Mouse (Mus musculus) intestine, embryonic 14.5 days (tissue): Measurements from ENCODE around the gene Gm20696. TPM values are rescaled to one million over a fixed set of nuclear protein-coding genes. Genes with fewer than 3 reads are reported as not detected.

Experiments used
- ATAC-seq: fragments of 200-750 bp; cut with Nextera tagmentation; replicated peaks from 2 replicates; pipeline ENCODE4 v1.8.0; 2017; ENCODE audit warnings: low read depth, moderate number of reproducible peaks, moderate TSS enrichment, moderate library complexity; ENCODE audit not compliant: low FRiP score, low TSS enrichment
- DNase-seq: peaks from one replicate; pipeline ENCODE4 v3.0.0-alpha.2; 2018; ENCODE audit warnings: low spot score
- H3K27ac ChIP-seq: fragments of 300-500 bp; sonication (generic); 2 replicates; pipeline ENCODE4 v1.5.1; 2014; ENCODE audit warnings: low read depth, mild to moderate bottlenecking, control low read depth
- H3K27me3 ChIP-seq: fragments of 300-500 bp; sonication (generic); replicated peaks from 2 replicates; pipeline ENCODE4 v1.6.1; 2014; ENCODE audit warnings: low read length, control low read depth; ENCODE audit not compliant: control insufficient read depth, insufficient read depth
- H3K36me3 ChIP-seq: fragments of 300-500 bp; sonication (generic); 2 replicates; pipeline ENCODE4 v1.6.1; 2014; ENCODE audit warnings: low read length, control low read depth; ENCODE audit not compliant: control insufficient read depth, insufficient read depth
- H3K4me1 ChIP-seq: fragments of 300-500 bp; sonication (generic); replicated peaks from 2 replicates; pipeline ENCODE4 v1.6.1; 2014; ENCODE audit warnings: low read length, control low read depth, mixed read lengths; ENCODE audit not compliant: control insufficient read depth, insufficient read depth
- H3K4me2 ChIP-seq: fragments of 300-500 bp; sonication (generic); 2 replicates; pipeline ENCODE4 v1.6.1; 2014; ENCODE audit warnings: low read length
- H3K4me3 ChIP-seq: fragments of 300-500 bp; sonication (generic); 2 replicates; pipeline ENCODE4 v1.5.1; 2014; ENCODE audit warnings: low read depth, low read length, control low read depth, mixed read lengths
- H3K9ac ChIP-seq: fragments of 300-500 bp; sonication (generic); 2 replicates; pipeline ENCODE4 v1.6.1; 2014; ENCODE audit warnings: mild to moderate bottlenecking, low read length
- H3K9me3 ChIP-seq: fragments of 300-500 bp; sonication (generic); 2 replicates; pipeline ENCODE4 v1.6.1; 2016; ENCODE audit warnings: low read length, control low read depth; ENCODE audit not compliant: control insufficient read depth
- WGBS: fragments of 180-500 bp; shearing (Covaris S2); extraction: QIAGEN DNeasy Blood & Tissue Kit; methylation state at CpG from one replicate; pipeline ENCODE4 v1.1.7; 2014; 5-methylcytosine and 5-hydroxymethylcytosine counted together
- polyA plus RNA-seq: library from polyadenylated mRNA; unstranded; fragments of >200 nt; fragmentation: Nextera tagmentation; extraction: Ambion mirVana; gene quantifications from 2 replicates; pipeline ENCODE4 v1.2.1, GENCODE M21; 2014

The Gm20696 gene
- polyA plus RNA-seq, 1 experiment from 2014 or later: 6.9 TPM

- DNase-seq (no peak), ATAC-seq (no peak)
- WGBS: 79% methylated on average over 5 of the region's 5 CpGs
- Histone ChIP-seq H3K27ac (no peak overlapping the region), H3K36me3 (no peaks in the 10 kb centered on the region), H3K4me1 (peaks cover 4% of the 10 kb centered on the region; the same call in 1 of the 2 replicates), H3K4me3 (no peak overlapping the region), H3K27me3 (no peaks in the 10 kb centered on the region), H3K4me2 (no peak overlapping the region), H3K9ac (no peak overlapping the region), H3K9me3 (no peaks in the 10 kb centered on the region)
These were observed 278.6 kb downstream of the Gm20696 start for GRCm38 (mm10) chr6:99388023-99388422.

- Histone ChIP-seq H3K27me3 (no peaks in the 10 kb centered on the region), H3K4me2 (no peak overlapping the region), H3K9me3 (no peaks in the 10 kb centered on the region), H3K27ac (no peak overlapping the region), H3K4me3 (no peak overlapping the region), H3K4me1 (peaks cover 6% of the 10 kb centered on the region; the same call in 1 of the 2 replicates), H3K9ac (no peak overlapping the region), H3K36me3 (no peaks in the 10 kb centered on the region)
- ATAC-seq: no peak
- DNase-seq: no peak
- 90% methylated on average over 2 of the region's 2 CpGs for WGBS
These were observed 281.5 kb downstream of the Gm20696 start for GRCm38 (mm10) chr6:99385059-99385604.

GRCm38 (mm10) chr6:99383846-99384472 lies 282.6 kb downstream of the Gm20696 start:
- no peaks in the 10 kb centered on the region for H3K27me3 ChIP-seq
- 70% methylated on average over 4 of the region's 4 CpGs for WGBS
- no peak overlapping the region for H3K4me3 ChIP-seq
- H3K36me3 ChIP-seq: no peaks in the 10 kb centered on the region
- H3K4me1 ChIP-seq: peaks cover 14% of the 10 kb centered on the region
- no peak for DNase-seq
- no peaks in the 10 kb centered on the region for H3K9me3 ChIP-seq
- H3K27ac ChIP-seq: no peak overlapping the region
- no peak overlapping the region for H3K4me2 ChIP-seq
- no peak overlapping the region for H3K9ac ChIP-seq
- no peak for ATAC-seq

GRCm38 (mm10) chr6:99380146-99380545 lies 286.5 kb downstream of the Gm20696 start:
- ATAC-seq: peak; percentile 53; the same call in 1 of the 2 replicates
- no peak overlapping the region for H3K4me3 ChIP-seq
- no peak overlapping the region for H3K27ac ChIP-seq
- no peaks in the 10 kb centered on the region for H3K27me3 ChIP-seq
- DNase-seq: no peak
- no peak overlapping the region for H3K4me2 ChIP-seq
- no peak overlapping the region for H3K9ac ChIP-seq
- H3K36me3 ChIP-seq: no peaks in the 10 kb centered on the region
- 57% methylated on average over 5 of the region's 5 CpGs for WGBS
- peaks cover 31% of the 10 kb centered on the region for H3K4me1 ChIP-seq
- H3K9me3 ChIP-seq: no peaks in the 10 kb centered on the region

GRCm38 (mm10) chr6:99378997-99379710 lies 287.4 kb downstream of the Gm20696 start:
- ATAC-seq (no peak), DNase-seq (no peak)
- Histone ChIP-seq H3K27ac (0 out of 2 replicates have a peak overlapping the region, but pooled peaks have one; percentile 16), H3K9me3 (no peaks in the 10 kb centered on the region), H3K9ac (no peak overlapping the region), H3K27me3 (no peaks in the 10 kb centered on the region), H3K4me3 (no peak overlapping the region), H3K36me3 (no peaks in the 10 kb centered on the region), H3K4me1 (peaks cover 40% of the 10 kb centered on the region), H3K4me2 (no peak overlapping the region)
- 63% methylated on average over 7 of the region's 7 CpGs for WGBS

- Histone ChIP-seq H3K36me3 (no peaks in the 10 kb centered on the region), H3K9me3 (no peaks in the 10 kb centered on the region), H3K4me1 (peaks cover 40% of the 10 kb centered on the region), H3K4me2 (no peak overlapping the region), H3K27ac (no peak overlapping the region), H3K9ac (no peak overlapping the region), H3K4me3 (no peak overlapping the region), H3K27me3 (no peaks in the 10 kb centered on the region)
- DNase-seq: no peak
- WGBS: 71% methylated on average over 4 of the region's 4 CpGs
- ATAC-seq: no peak
These were observed 288.9 kb downstream of the Gm20696 start for GRCm38 (mm10) chr6:99377716-99378115.

GRCm38 (mm10) chr6:99377131-99377530 lies 289.5 kb downstream of the Gm20696 start:
- WGBS: 70% methylated on average over 2 of the region's 2 CpGs
- Histone ChIP-seq H3K4me3 (no peak overlapping the region), H3K36me3 (no peaks in the 10 kb centered on the region), H3K27me3 (no peaks in the 10 kb centered on the region), H3K9ac (no peak overlapping the region), H3K27ac (no peak overlapping the region), H3K9me3 (no peaks in the 10 kb centered on the region), H3K4me1 (peaks cover 40% of the 10 kb centered on the region), H3K4me2 (no peak overlapping the region)
- ATAC-seq (no peak), DNase-seq (no peak)

GRCm38 (mm10) chr6:99376721-99377120 lies 289.9 kb downstream of the Gm20696 start:
- H3K27me3 ChIP-seq: no peaks in the 10 kb centered on the region
- ATAC-seq: no peak
- no peak overlapping the region for H3K27ac ChIP-seq
- no peak overlapping the region for H3K4me3 ChIP-seq
- peaks cover 40% of the 10 kb centered on the region for H3K4me1 ChIP-seq
- no peak overlapping the region for H3K4me2 ChIP-seq
- DNase-seq: no peak
- 69% methylated on average over 8 of the region's 8 CpGs for WGBS
- H3K9me3 ChIP-seq: no peaks in the 10 kb centered on the region
- no peaks in the 10 kb centered on the region for H3K36me3 ChIP-seq
- H3K9ac ChIP-seq: no peak overlapping the region
